Mouse (Mus musculus) liver, embryonic 14.5 days (tissue): ENCODE measurements around the gene Vwce. TPM values are rescaled to one million over a fixed set of nuclear protein-coding genes. Genes with fewer than 3 reads are reported as not detected.
A peak's percentile ranks its signal among the peaks of the same experiment; 100 is the strongest.

ENCODE experiments used
- ATAC-seq: fragments of 200-750 bp; cut with Nextera tagmentation; 2 replicates; pipeline ENCODE4 v1.8.0; 2017; ENCODE audit warnings: moderate number of reproducible peaks, mild to moderate bottlenecking, moderate library complexity; ENCODE audit not compliant: insufficient read depth
- DNase-seq, 3 experiments: peaks; one replicate each; pipeline ENCODE4 v3.0.0-alpha.2; 2012 to 2013; ENCODE audit warnings: low read depth in 3 of 3, low spot score in 3 of 3
- H3K27ac ChIP-seq: fragments of 300-500 bp; sonication (generic); 2 replicates; pipeline ENCODE4 v1.5.1; 2014; ENCODE audit warnings: moderate library complexity, mild to moderate bottlenecking, control low read depth, inconsistent platforms
- H3K27me3 ChIP-seq: fragments of 300-500 bp; sonication (generic); 2 replicates; pipeline ENCODE4 v1.6.1; 2014; ENCODE audit warnings: mild to moderate bottlenecking, low read length, moderate library complexity; ENCODE audit not compliant: control insufficient read depth, insufficient read depth
- H3K36me3 ChIP-seq: fragments of 300-500 bp; sonication (generic); replicated peaks from 2 replicates; pipeline ENCODE4 v1.6.1; 2014; ENCODE audit warnings: low read depth; ENCODE audit not compliant: control insufficient read depth, insufficient read depth
- H3K4me1 ChIP-seq, 2 experiments: fragments of 200-500 bp in 1 of 2; fragments of 300-500 bp in 1 of 2; sonication (generic) in 1 of 2; replicated peaks; 2 replicates each; pipeline ENCODE4 v1.6.1; 2012 to 2014; ENCODE audit warnings: antibody characterized with exemption in 1 of 2, inconsistent platforms in 1 of 2, low read length in 1 of 2; ENCODE audit not compliant: control insufficient read depth in 2 of 2, insufficient read depth in 2 of 2
- H3K4me2 ChIP-seq: fragments of 300-500 bp; sonication (generic); 2 replicates; pipeline ENCODE4 v1.6.1; 2014; ENCODE audit warnings: low read depth, mild to moderate bottlenecking, control low read depth, moderate library complexity
- H3K4me3 ChIP-seq, 2 experiments: fragments of 200-500 bp in 1 of 2; fragments of 300-500 bp in 1 of 2; sonication (generic) in 1 of 2; 2 replicates each; pipeline ENCODE4 v1.5.1; 2012 to 2014; ENCODE audit warnings: low read depth in 2 of 2, low read length in 2 of 2, mild to moderate bottlenecking in 2 of 2, control low read depth in 1 of 2, inconsistent platforms in 1 of 2, moderate library complexity in 1 of 2; ENCODE audit not compliant: insufficient read depth in 1 of 2
- H3K9ac ChIP-seq: fragments of 300-500 bp; sonication (generic); replicated peaks from 2 replicates; pipeline ENCODE4 v1.6.1; 2014; ENCODE audit warnings: mild to moderate bottlenecking, control low read depth, moderate library complexity
- H3K9me3 ChIP-seq: fragments of 300-500 bp; sonication (generic); 2 replicates; pipeline ENCODE4 v1.6.1; 2016; ENCODE audit warnings: low read length, mixed read lengths; ENCODE audit not compliant: control insufficient read depth
- CTCF ChIP-seq: IDR thresholded peaks from 2 replicates; pipeline ENCODE4 v1.5.1; 2016; ENCODE audit warnings: antibody characterized with exemption, low read depth, control low read depth
- EP300 ChIP-seq: IDR thresholded peaks from 2 replicates; pipeline ENCODE4 v1.6.1; 2016; ENCODE audit warnings: antibody characterized with exemption, low read depth
- WGBS: fragments of 180-500 bp; shearing (Covaris S2); extraction: QIAGEN DNeasy Blood & Tissue Kit; methylation state at CpG from one replicate; pipeline ENCODE4 v1.1.7; 2014; ENCODE audit not compliant: insufficient replicate concordance; 5-methylcytosine and 5-hydroxymethylcytosine counted together
- polyA plus RNA-seq, 2 experiments: library from polyadenylated mRNA; depleted of rRNA in 1 of 2; stranded (reverse) in 1 of 2; unstranded in 1 of 2; fragments of >200 nt; fragmentation: Nextera tagmentation in 1 of 2; extraction: Ambion mirVana in 1 of 2; gene quantifications; 2 replicates each; pipeline versions ENCODE4 v1.2.1 to v1.2.3; 2012 to 2014

Gene Vwce
- polyA plus RNA-seq (2012; rRNA removed) = 6.7 and 8.5 TPM in 2 replicates
- 5.4 and 7.4 TPM in 2 replicates for polyA plus RNA-seq (2014; fragmentation: Nextera tagmentation; extraction: Ambion mirVana)

DNA sequence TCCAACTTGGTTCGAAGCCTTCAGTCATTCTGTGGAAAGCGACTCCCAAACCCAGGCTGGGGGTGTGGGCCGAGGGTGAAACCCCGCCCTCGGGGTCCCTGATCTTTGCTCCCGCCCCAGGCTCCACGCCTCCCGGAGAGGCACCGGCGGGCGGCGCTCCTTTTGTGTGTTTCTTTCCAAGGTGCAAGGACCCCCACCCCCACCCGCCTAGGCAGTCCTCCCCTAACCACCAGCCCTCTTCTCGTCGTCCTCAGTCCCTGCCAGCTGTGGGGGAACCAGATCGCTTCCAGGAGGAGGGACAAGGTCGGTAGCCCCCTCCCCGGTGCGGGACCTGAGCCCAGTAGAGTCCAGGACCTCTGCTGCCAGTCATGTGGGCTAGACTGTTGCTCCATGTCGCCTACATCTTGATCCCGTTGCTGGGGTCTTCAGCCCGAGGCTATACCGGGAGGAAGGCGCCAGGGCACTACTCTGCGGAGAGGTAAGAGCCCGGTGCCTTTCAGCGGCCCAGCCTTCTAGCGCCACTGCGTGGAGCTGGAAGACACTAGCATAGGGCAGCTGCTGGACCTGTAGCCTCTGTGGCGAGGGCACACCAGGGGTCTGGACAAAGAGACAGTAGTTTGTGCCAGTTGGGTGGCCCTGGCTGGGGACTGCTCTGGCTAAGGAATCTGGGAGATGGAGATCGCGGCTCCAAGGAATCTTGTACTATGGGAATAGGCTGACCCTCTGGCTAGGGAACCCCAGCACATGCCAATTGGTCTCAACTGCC lies at the start of gene Vwce:
Vwce (plus strand) TSS at position 108 of the 766 bp plus-strand sequence.
- TF ChIP-seq CTCF (peak; percentile 83), EP300 (no peak)
- H3K9ac ChIP-seq = peak within 1 kb of the TSS; percentile 71
- DNase-seq = peak in 2 of 3 experiments; percentile 24 to 44
- H3K4me3 ChIP-seq = peak within 1 kb of the TSS; percentile 61 to 68
- H3K27ac ChIP-seq = peak within 1 kb of the TSS; percentile 35
- ATAC-seq = peak; percentile 85
- H3K4me1 ChIP-seq = peaks cover 22 to 28% of the 10 kb centered on the region in 2 experiments
- H3K9me3 ChIP-seq = no peaks in the 10 kb centered on the region
- H3K4me2 ChIP-seq = peak within 1 kb of the TSS; percentile 93
- H3K36me3 ChIP-seq = peaks cover 8% of the 10 kb centered on the region
- WGBS = under 1% methylated on average over 32 of the region's 32 CpGs
- H3K27me3 ChIP-seq = no peaks in the 10 kb centered on the region

- 0 out of 2 replicates have a peak, but pooled peaks have one; percentile 19 for ATAC-seq
- no peak for TF ChIP-seq CTCF
- TF ChIP-seq EP300 = no peak
- Histone ChIP-seq H3K27me3 (no peaks in the 10 kb centered on the region), H3K4me1 (peaks cover 0 to 6% of the 10 kb centered on the region in 2 experiments; a peak in 2 of 4 replicates), H3K9me3 (no peaks in the 10 kb centered on the region), H3K4me2 (no peak overlapping the region), H3K9ac (no peak overlapping the region), H3K4me3 (no peak overlapping the region), H3K36me3 (no peaks in the 10 kb centered on the region), H3K27ac (no peak overlapping the region)
- 77% methylated on average over 8 of the region's 8 CpGs for WGBS
- DNase-seq = no peak
Measured at GRCm38 (mm10) chr19:10585112-10585511, 48.9 kb upstream of the Vwce start.

DNA sequence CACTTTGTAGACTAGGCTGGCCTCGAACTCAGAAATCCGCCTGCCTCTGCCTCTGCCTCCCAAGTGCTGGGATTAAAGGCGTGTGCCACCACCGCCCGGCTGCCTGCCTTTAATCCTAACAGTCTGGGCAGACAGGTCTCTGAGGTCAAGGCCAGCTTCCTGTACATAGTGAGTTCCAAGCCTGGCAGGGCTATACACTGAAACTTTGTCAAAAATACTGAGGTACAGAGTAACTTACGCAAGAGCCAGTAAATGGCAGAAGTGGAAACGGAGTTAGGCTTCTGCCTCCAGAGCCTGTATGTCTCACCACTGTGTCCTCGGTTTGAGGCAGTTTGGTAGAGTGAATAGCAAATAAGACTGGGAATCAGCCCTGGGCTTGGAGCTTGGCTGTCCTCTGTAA lies 46.8 kb upstream of the Vwce start:
- no peaks in the 10 kb centered on the region for H3K36me3 ChIP-seq
- ATAC-seq = no peak

GRCm38 (mm10) chr19:10589127-10589857 lies 44.7 kb upstream of the Vwce start:
- H3K9me3 ChIP-seq = no peaks in the 10 kb centered on the region
- DNase-seq (no peak), ATAC-seq (no peak)
- 34% methylated on average over 5 of the region's 5 CpGs for WGBS
- no peaks in the 10 kb centered on the region for H3K27me3 ChIP-seq
- no peaks in the 10 kb centered on the region for H3K36me3 ChIP-seq
- no peak overlapping the region for H3K27ac ChIP-seq
- H3K4me2 ChIP-seq = no peak overlapping the region
- TF ChIP-seq EP300 (no peak), CTCF (no peak)
- peak overlapping the region; percentile 3 for H3K9ac ChIP-seq
- peaks cover 0 to 6% of the 10 kb centered on the region in 2 experiments; a peak in 2 of 4 replicates for H3K4me1 ChIP-seq
- H3K4me3 ChIP-seq = no peak overlapping the region

More for the DNA sequence above, 46.8 kb upstream of the Vwce start:
- TF ChIP-seq EP300 (no peak), CTCF (no peak)
- Histone ChIP-seq H3K4me1 (peaks cover 0 to 6% of the 10 kb centered on the region in 2 experiments; a peak in 2 of 4 replicates), H3K27me3 (no peaks in the 10 kb centered on the region), H3K9me3 (no peaks in the 10 kb centered on the region), H3K4me3 (no peak overlapping the region), H3K9ac (no peak overlapping the region), H3K4me2 (no peak overlapping the region), H3K27ac (no peak overlapping the region)
- no peak for DNase-seq
- 67% methylated on average over 8 of the region's 8 CpGs for WGBS

- TF ChIP-seq EP300 (no peak), CTCF (no peak)
- Histone ChIP-seq H3K27ac (no peak overlapping the region), H3K36me3 (no peaks in the 10 kb centered on the region), H3K9me3 (no peaks in the 10 kb centered on the region), H3K4me1 (peaks cover 0 to 6% of the 10 kb centered on the region in 2 experiments; a peak in 2 of 4 replicates), H3K4me3 (no peak overlapping the region), H3K4me2 (no peak overlapping the region), H3K27me3 (no peaks in the 10 kb centered on the region), H3K9ac (no peak overlapping the region)
- no peak for DNase-seq
- WGBS = 56% methylated on average over 3 of the region's 3 CpGs
- ATAC-seq = no peak
Measured at GRCm38 (mm10) chr19:10590301-10590700, 43.7 kb upstream of the Vwce start.
